Mouse (Mus musculus) megakaryocyte, embryonic 14.5 days (primary cell): ENCODE measurements around the gene Tacr2.

Source experiments
- FLI1 ChIP-seq: IDR thresholded peaks from 2 replicates; pipeline ENCODE4 v1.6.1; 2012; ENCODE audit warnings: low read length, inconsistent platforms, mixed read lengths
- GATA1 ChIP-seq: IDR thresholded peaks from 3 replicates; pipeline ENCODE4 v1.6.1; 2012; ENCODE audit warnings: mixed read lengths, low read length, inconsistent platforms, borderline replicate concordance

DNA sequence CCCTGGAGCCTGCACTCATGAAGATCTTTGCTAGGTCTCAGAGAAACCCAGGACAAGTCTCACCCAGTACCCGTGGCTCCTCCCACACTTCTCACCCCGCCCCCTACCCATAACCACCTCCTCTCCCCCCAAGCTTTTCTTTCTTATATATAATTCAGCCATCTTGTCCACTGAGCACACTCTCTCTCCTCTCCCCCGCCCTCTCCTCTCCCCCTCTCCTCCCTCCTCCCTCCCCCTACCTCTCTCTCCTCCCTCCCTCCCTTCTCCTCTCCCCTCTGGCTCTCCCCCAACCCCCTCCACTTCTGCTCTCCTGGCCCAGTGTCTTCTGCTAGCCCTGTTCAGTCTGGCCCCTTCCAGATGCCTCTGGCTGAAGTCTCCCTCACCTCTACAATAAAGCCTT lies 26.8 kb downstream of the Tacr2 start:
- TF ChIP-seq GATA1 (no peak), FLI1 (no peak)
